ENCODE assay signal across 12 mouse cellular contexts in the genomic region with DNA sequence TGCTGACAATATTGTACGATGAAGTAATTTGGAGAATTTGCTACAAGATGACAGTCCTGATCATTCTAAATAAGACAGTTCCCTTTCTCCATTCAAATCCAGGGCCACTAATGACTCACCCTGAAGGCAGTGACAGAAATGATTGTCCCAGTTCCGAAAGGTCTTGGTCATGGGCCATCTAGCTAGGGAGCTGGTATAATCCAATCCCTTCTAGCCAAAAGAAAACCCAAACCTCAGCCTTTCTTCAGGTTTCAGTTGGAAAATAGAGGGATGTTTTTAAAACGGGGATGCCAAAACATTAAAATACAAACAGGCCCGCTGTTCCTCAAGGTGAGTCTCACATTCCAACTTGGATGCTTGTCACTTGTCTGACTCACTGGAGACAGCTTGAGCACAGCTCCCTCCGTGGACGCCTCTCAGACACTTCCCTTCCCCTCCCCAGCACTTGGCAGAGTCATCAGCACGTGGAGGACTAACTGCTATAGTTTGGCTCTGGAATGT. TPM values are rescaled to one million over a fixed set of nuclear protein-coding genes. Genes with fewer than 3 reads are reported as not detected.
DNase-seq lines count a peak whose midpoint lies in the region; ATAC-seq and TF ChIP-seq lines count a peak whose summit lies in the region.
"Had no signal": no experiment of that assay in that cellular context is flagged by ENCODE, and none has a peak within 500 bp of the region (broad histone marks: within the 10 kb centered on the region; RNA-seq: fewer than 3 reads in every experiment).

No protein-coding gene starts in this region.

- no peak overlapping the region for H3K27ac ChIP-seq in hindbrain, embryonic 12.5 days
- no peak overlapping the region for H3K27ac ChIP-seq in midbrain, embryonic 11.5 days (ENCODE audit: low read depth, low read length)
- no peak overlapping the region for H3K27ac ChIP-seq in stomach, postnatal 0 days (replicated peaks)
- H3K27ac ChIP-seq: midbrain, embryonic 15.5 days had no signal

- H3K36me3 ChIP-seq in hindbrain, embryonic 12.5 days = no peaks in the 10 kb centered on the region
- no peaks in the 10 kb centered on the region for H3K36me3 ChIP-seq in midbrain, embryonic 11.5 days (ENCODE audit: control insufficient read depth, insufficient read depth, low read length)
- H3K36me3 ChIP-seq in stomach, postnatal 0 days (ENCODE audit: control insufficient read depth, insufficient read depth, low read length) = no peaks in the 10 kb centered on the region
- H3K36me3 ChIP-seq: midbrain, embryonic 15.5 days had no signal

- no peak for TF ChIP-seq EP300 in stomach, postnatal 0 days (optimal IDR thresholded peaks at IDR 0.05)

- intact Hi-C loops in left cerebral cortex, postnatal 10 days (cut with DNase I) = no loop called here

- TF ChIP-seq CTCF in stomach, postnatal 0 days (IDR thresholded peaks at IDR 0.05; ENCODE audit: low read depth) = no peak

- 75% methylated on average over 7 of the region's 7 CpGs for WGBS in hindbrain, embryonic 12.5 days
- 82% methylated on average over 7 of the region's 7 CpGs for WGBS in midbrain, embryonic 11.5 days
- WGBS in stomach, postnatal 0 days = 60% methylated on average over 7 of the region's 7 CpGs

- H3K9me3 ChIP-seq in hindbrain, embryonic 12.5 days (replicated peaks) = no peaks in the 10 kb centered on the region
- H3K9me3 ChIP-seq in midbrain, embryonic 11.5 days (ENCODE audit: control insufficient read depth, low read length) = no peaks in the 10 kb centered on the region
- no peaks in the 10 kb centered on the region for H3K9me3 ChIP-seq in stomach, postnatal 0 days (ENCODE audit: control insufficient read depth, low read length)
- H3K9me3 ChIP-seq: midbrain, embryonic 15.5 days had no signal

- H3K4me3 ChIP-seq in hindbrain, embryonic 12.5 days = no peak overlapping the region
- no peak overlapping the region for H3K4me3 ChIP-seq in midbrain, embryonic 11.5 days (ENCODE audit: low read depth, low read length)
- no peak overlapping the region for H3K4me3 ChIP-seq in stomach, postnatal 0 days (ENCODE audit: low read depth, low read length)
- H3K4me3 ChIP-seq: midbrain, embryonic 15.5 days had no signal

- DNase-seq in cerebellum, postnatal 4 days (ENCODE audit: low spot score in 2 of 2) = no peak
- peak; percentile 39 for DNase-seq in adrenal gland, postnatal 10 days
- DNase-seq in cerebellum, postnatal 25 days = peak; percentile 67 to 82
- DNase-seq in left cerebral cortex, postnatal 10 days (ENCODE audit: extremely low spot score in 1 of 2, low spot score in 2 of 2) = peak; percentile 51 to 52
- no peak for DNase-seq in midbrain, embryonic 11.5 days (ENCODE audit: low spot score, missing footprints)
- DNase-seq in stomach, postnatal 0 days (ENCODE audit: low spot score) = no peak
- DNase-seq: liver, postnatal 0 days; thymus, postnatal 36 days had no signal

- no peaks in the 10 kb centered on the region; the same call in 1 of the 2 replicates for H3K4me1 ChIP-seq in hindbrain, embryonic 12.5 days
- no peaks in the 10 kb centered on the region for H3K4me1 ChIP-seq in midbrain, embryonic 11.5 days (ENCODE audit: control insufficient read depth, insufficient read depth, low read length)
- no peaks in the 10 kb centered on the region for H3K4me1 ChIP-seq in stomach, postnatal 0 days (replicated peaks; ENCODE audit: control insufficient read depth, insufficient read depth)
- H3K4me1 ChIP-seq: midbrain, embryonic 15.5 days had no signal

- ATAC-seq in cerebellum, adult (ENCODE audit: insufficient number of reproducible peaks, low FRiP score, low TSS enrichment) = peak; percentile 61; the same call in 1 of the 2 replicates
- ATAC-seq in hindbrain, embryonic 12.5 days (ENCODE audit: low FRiP score) = no peak
- ATAC-seq in midbrain, embryonic 11.5 days (ENCODE audit: low FRiP score) = no peak
- no peak for ATAC-seq in stomach, postnatal 0 days (ENCODE audit: low FRiP score, low TSS enrichment)
- ATAC-seq: forebrain, embryonic 16.5 days; liver, postnatal 0 days; midbrain, embryonic 15.5 days had no signal

- no peak overlapping the region for H3K4me2 ChIP-seq in hindbrain, embryonic 12.5 days (replicated peaks)
- no peak overlapping the region for H3K4me2 ChIP-seq in midbrain, embryonic 11.5 days
- H3K4me2 ChIP-seq in stomach, postnatal 0 days (replicated peaks; ENCODE audit: low read depth) = no peak overlapping the region
- H3K4me2 ChIP-seq: midbrain, embryonic 15.5 days had no signal

- no peak overlapping the region for H3K9ac ChIP-seq in hindbrain, embryonic 12.5 days
- no peak overlapping the region for H3K9ac ChIP-seq in midbrain, embryonic 11.5 days (ENCODE audit: low read length)
- no peak overlapping the region for H3K9ac ChIP-seq in stomach, postnatal 0 days (ENCODE audit: low read length)
- H3K9ac ChIP-seq: liver, postnatal 0 days; midbrain, embryonic 15.5 days had no signal

- H3K27me3 ChIP-seq in hindbrain, embryonic 12.5 days = no peaks in the 10 kb centered on the region
- no peaks in the 10 kb centered on the region for H3K27me3 ChIP-seq in midbrain, embryonic 11.5 days (ENCODE audit: control insufficient read depth, insufficient read depth, low read length)
- H3K27me3 ChIP-seq in stomach, postnatal 0 days (ENCODE audit: control insufficient read depth, insufficient read depth, low read length) = no peaks in the 10 kb centered on the region
- H3K27me3 ChIP-seq: midbrain, embryonic 15.5 days had no signal

RNA-seq across cellular contexts. Expression of gene Stum, which starts 24.0 kb away (rescaled TPM):
- total RNA-seq in adrenal gland, postnatal 10 days (2021) = 1 to 10 TPM; 1.1 to 1.5 TPM
- 100 to 1,000 TPM; 131 to 139 TPM for total RNA-seq in left cerebral cortex, postnatal 10 days (2021)
- polyA plus RNA-seq in hindbrain, embryonic 12.5 days (2016; fragmentation: Nextera tagmentation; extraction: Ambion mirVana) = 1.3 and 1.7 TPM in 2 replicates
- polyA plus RNA-seq in midbrain, embryonic 11.5 days (2014; fragmentation: Nextera tagmentation; extraction: Ambion mirVana) = 1.0 TPM in 2 replicates
- polyA plus RNA-seq in stomach, postnatal 0 days (2015; fragmentation: Nextera tagmentation; extraction: Ambion mirVana) = 3.5 and 4.3 TPM in 2 replicates

Comparison
In these comparisons a context has a peak if more than half of its experiments do, and no peak if none do; other contexts are left out.
1. DNase-seq: peak in adrenal gland, postnatal 10 days (single experiment), cerebellum, postnatal 25 days (2 of 2) and left cerebral cortex, postnatal 10 days (2 of 2); none in cerebellum, postnatal 4 days (0 of 2), midbrain, embryonic 11.5 days (single experiment) and stomach, postnatal 0 days (single experiment).